Mouse (Mus musculus) c-Kit-positive CD71-positive TER-119-negative erythroid progenitor cells, embryonic 14.5 days (primary cell): ENCODE data around the gene Arih1.
"Not testable (repeated sequence)": the region's sequence is repeated elsewhere in the genome, so short reads cannot be mapped to it uniquely, and the experiment has no call there.

ENCODE experiments used
- DNase-seq: peaks from one replicate; pipeline ENCODE4 v3.0.0-alpha.2; 2013; ENCODE audit warnings: low read depth

Arih1 gene

GRCm38 (mm10) chr9:59458416-59458815, 28.0 kb downstream of the Arih1 start:
- no peak for DNase-seq

GRCm38 (mm10) chr9:59457671-59458070, 28.7 kb downstream of the Arih1 start:
- DNase-seq: no peak

GRCm38 (mm10) chr9:59455404-59456068, 30.9 kb downstream of the Arih1 start:
- DNase-seq: peak; percentile 51

GRCm38 (mm10) chr9:59433729-59434128, 52.7 kb downstream of the Arih1 start:
- no peak for DNase-seq

- no peak for DNase-seq
Observed at GRCm38 (mm10) chr9:59431626-59432025, 54.8 kb downstream of the Arih1 start.

- no peak for DNase-seq
Observed at GRCm38 (mm10) chr9:59420487-59420886, 65.9 kb downstream of the Arih1 start.

- DNase-seq: no peak
Observed at GRCm38 (mm10) chr9:59407271-59407670, 79.1 kb downstream of the Arih1 start.

GRCm38 (mm10) chr9:59389086-59389485, 97.3 kb downstream of the Arih1 start:
- DNase-seq: no peak

GRCm38 (mm10) chr9:59388311-59388710, 98.1 kb downstream of the Arih1 start:
- no peak for DNase-seq

- no peak for DNase-seq
Observed at GRCm38 (mm10) chr9:59387461-59387860, 99.0 kb downstream of the Arih1 start.

GRCm38 (mm10) chr9:59375626-59376025, 110.8 kb downstream of the Arih1 start:
- no peak for DNase-seq

- DNase-seq: no peak
Observed at GRCm38 (mm10) chr9:59369646-59370045, 116.8 kb downstream of the Arih1 start.

GRCm38 (mm10) chr9:59369220-59369619, 117.2 kb downstream of the Arih1 start:
- DNase-seq: no peak

GRCm38 (mm10) chr9:59360487-59360886, 125.9 kb downstream of the Arih1 start:
- not testable (repeated sequence) for DNase-seq

- DNase-seq: not testable (repeated sequence)
Observed at GRCm38 (mm10) chr9:59358041-59358440, 128.4 kb downstream of the Arih1 start.

GRCm38 (mm10) chr9:59353253-59353639, 133.2 kb downstream of the Arih1 start, which contains the start of gene Bbs4:
Gene Bbs4, minus strand, starts transcription at chr9:59353508.
- peak; percentile 87 for DNase-seq

- no peak for DNase-seq
Observed at GRCm38 (mm10) chr9:59352586-59353252, 133.7 kb downstream of the Arih1 start.

- DNase-seq: no peak
Observed at GRCm38 (mm10) chr9:59346176-59346575, 140.2 kb downstream of the Arih1 start.

- no peak for DNase-seq
Observed at GRCm38 (mm10) chr9:59340002-59340401, 146.4 kb downstream of the Arih1 start.

- no peak for DNase-seq
Observed at GRCm38 (mm10) chr9:59339107-59339506, 147.3 kb downstream of the Arih1 start.

GRCm38 (mm10) chr9:59338411-59338810, 148.0 kb downstream of the Arih1 start:
- no peak for DNase-seq
